Mouse (Mus musculus): Measurements from ENCODE around the gene Olfr963. TPM values are rescaled to one million over a fixed set of nuclear protein-coding genes. Genes with fewer than 3 reads are reported as not detected.
"Not testable (repeated sequence)": the region's sequence is repeated elsewhere in the genome, so short reads cannot be mapped to it uniquely, and the experiment has no call there.

The Olfr963 gene
- polyA plus RNA-seq, 1 experiment from 2014 or later, result not detected

DNA sequence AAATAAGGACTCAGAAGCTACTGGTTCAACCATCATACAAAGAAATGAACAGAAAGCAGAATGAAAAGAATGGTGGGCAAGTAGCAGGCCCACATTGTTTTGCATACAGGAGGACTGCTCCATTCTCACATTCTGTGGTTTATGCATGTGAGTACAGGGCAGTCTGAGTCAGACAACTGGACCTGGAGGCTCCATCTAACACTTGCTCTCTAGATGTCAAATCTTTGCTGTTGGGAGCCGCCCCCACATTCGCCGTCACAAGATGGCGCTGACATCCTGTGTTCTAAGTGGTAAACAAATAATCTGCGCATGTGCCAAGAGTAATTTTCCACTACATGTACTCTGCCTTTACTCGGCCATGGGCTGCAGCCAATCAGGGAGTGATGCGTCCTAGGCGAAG lies 34.1 kb downstream of the Olfr963 start:
- H3K9me3 ChIP-seq; H3K27ac ChIP-seq; H3K4me3 ChIP-seq (replicated peaks); H3K9ac ChIP-seq; ATAC-seq (ENCODE audit: low FRiP score); H3K27me3 ChIP-seq; H3K4me1 ChIP-seq; H3K36me3 ChIP-seq (replicated peaks); H3K4me2 ChIP-seq: not testable (repeated sequence)
- 87% methylated on average over 8 of the region's 8 CpGs for WGBS

DNA sequence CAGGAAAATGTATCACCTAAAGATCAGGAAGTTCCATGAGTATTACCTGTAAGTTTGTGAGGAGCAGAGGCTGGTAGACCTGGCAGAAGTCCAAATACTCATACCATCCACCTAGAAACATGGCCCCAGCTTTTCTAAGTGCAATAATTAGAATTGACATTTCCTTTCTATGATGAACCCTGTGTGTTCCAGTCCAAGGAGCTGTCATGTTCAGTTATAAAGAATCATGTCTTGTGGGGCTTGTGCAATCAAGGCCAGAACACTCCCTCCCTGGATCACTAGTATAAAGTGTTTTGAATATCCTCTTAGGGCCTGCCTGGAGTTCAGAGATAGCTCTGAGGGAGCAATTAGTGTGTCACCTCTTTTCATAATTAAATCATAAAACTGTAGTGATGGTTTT lies 40.0 kb downstream of the Olfr963 start, which contains the start of gene Olfr149:
Olfr149 (minus strand) TSS at position 101 of the 400 bp plus-strand sequence.
- Histone ChIP-seq H3K4me3 (replicated peaks) (no peak within 1 kb of the TSS), H3K36me3 (replicated peaks) (no peaks in the 10 kb centered on the region), H3K27me3 (no peaks in the 10 kb centered on the region), H3K27ac (no peak within 1 kb of the TSS), H3K4me1 (no peaks in the 10 kb centered on the region), H3K9me3 (no peaks in the 10 kb centered on the region), H3K9ac (no peak within 1 kb of the TSS), H3K4me2 (no peak within 1 kb of the TSS)
- ATAC-seq (ENCODE audit: low FRiP score), result no peak

DNA sequence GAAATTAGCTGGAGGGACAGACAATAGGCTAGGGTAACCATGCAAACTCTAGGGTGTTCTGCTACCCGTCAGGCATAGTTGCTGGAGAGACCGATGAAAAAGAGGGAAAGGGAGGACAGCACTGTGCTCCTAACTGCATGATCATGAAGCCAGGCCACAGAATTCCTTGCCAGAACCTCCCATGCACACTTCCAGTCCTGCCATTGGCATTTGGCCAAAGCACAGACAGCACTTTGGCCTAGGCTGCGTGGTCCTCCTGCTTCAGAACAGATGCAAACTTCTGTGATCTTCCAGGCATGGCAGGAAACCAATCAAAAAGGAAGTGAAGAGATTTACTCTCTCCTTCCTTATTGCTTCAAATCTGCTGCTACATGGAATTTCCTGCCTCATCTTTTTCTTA lies 42.0 kb downstream of the Olfr963 start:
- WGBS, result 81% methylated on average over 3 of the region's 3 CpGs
- no peak for ATAC-seq (ENCODE audit: low FRiP score)
- H3K9ac ChIP-seq, result no peak overlapping the region
- no peak overlapping the region for H3K4me2 ChIP-seq
- no peaks in the 10 kb centered on the region for H3K9me3 ChIP-seq
- no peaks in the 10 kb centered on the region for H3K36me3 ChIP-seq (replicated peaks)
- no peak overlapping the region for H3K4me3 ChIP-seq (replicated peaks)
- H3K4me1 ChIP-seq, result no peaks in the 10 kb centered on the region
- H3K27me3 ChIP-seq, result no peaks in the 10 kb centered on the region
- H3K27ac ChIP-seq, result no peak overlapping the region

DNA sequence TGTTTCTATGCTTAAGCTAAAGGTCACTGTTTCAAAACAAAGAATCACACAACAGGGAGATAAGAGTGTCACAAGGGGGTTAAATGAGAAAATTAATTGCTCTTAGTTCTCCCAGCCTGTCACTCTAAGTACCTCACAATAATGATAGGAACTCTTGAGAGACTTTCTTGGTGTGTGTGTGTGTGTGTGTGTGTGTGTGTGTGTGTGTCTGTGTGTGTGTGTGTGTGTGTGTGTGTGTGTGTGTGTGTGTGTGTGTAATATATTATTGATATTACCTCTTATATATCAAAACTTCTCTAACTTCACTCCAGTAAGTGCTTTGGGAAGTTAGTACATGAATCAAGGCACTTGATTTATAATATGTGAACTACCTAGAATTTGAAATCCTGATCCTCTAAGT lies 44.0 kb downstream of the Olfr963 start, which contains the start of gene Olfr965:
Olfr965 (plus strand) TSS at position 301 of the 400 bp plus-strand sequence.
- Histone ChIP-seq H3K27me3 (no peaks in the 10 kb centered on the region), H3K4me3 (replicated peaks) (no peak within 1 kb of the TSS), H3K4me2 (no peak within 1 kb of the TSS), H3K9ac (no peak within 1 kb of the TSS), H3K27ac (no peak within 1 kb of the TSS), H3K4me1 (no peaks in the 10 kb centered on the region), H3K9me3 (no peaks in the 10 kb centered on the region), H3K36me3 (replicated peaks) (no peaks in the 10 kb centered on the region)
- ATAC-seq (ENCODE audit: low FRiP score), result no peak

Other genes with a start within 250 kb of the Olfr963 start
- gene Olfr952, start 240.1 kb upstream of the Olfr963 start, polyA plus RNA-seq (2016; fragmentation: Nextera tagmentation; extraction: Ambion mirVana), result not detected in 2 replicates
- not detected in 2 replicates for gene Olfr954, start 210.5 kb upstream of the Olfr963 start, polyA plus RNA-seq (2016; fragmentation: Nextera tagmentation; extraction: Ambion mirVana)
- not detected in 2 replicates for gene Olfr955, start 195.3 kb upstream of the Olfr963 start, polyA plus RNA-seq (2016; fragmentation: Nextera tagmentation; extraction: Ambion mirVana)
- not detected in 2 replicates for gene Olfr44, start 173.2 kb upstream of the Olfr963 start, polyA plus RNA-seq (2016; fragmentation: Nextera tagmentation; extraction: Ambion mirVana)
- gene Olfr957, start 151.4 kb upstream of the Olfr963 start, polyA plus RNA-seq (2016; fragmentation: Nextera tagmentation; extraction: Ambion mirVana), result 0.13 TPM in 1 of 2 replicates, not detected in the other
- gene Olfr958, start 113.2 kb upstream of the Olfr963 start, polyA plus RNA-seq (2016; fragmentation: Nextera tagmentation; extraction: Ambion mirVana), result not detected in 2 replicates
- gene Olfr959, start 91.6 kb upstream of the Olfr963 start, polyA plus RNA-seq (2016; fragmentation: Nextera tagmentation; extraction: Ambion mirVana), result not detected in 2 replicates
- 23.6 and 24.7 TPM in 2 replicates for gene AW551984, start 62.8 kb upstream of the Olfr963 start, polyA plus RNA-seq (2016; fragmentation: Nextera tagmentation; extraction: Ambion mirVana)
- gene Olfr148, start 56.5 kb upstream of the Olfr963 start, polyA plus RNA-seq (2016; fragmentation: Nextera tagmentation; extraction: Ambion mirVana), result not detected in 2 replicates
- gene Olfr960, start 45.8 kb upstream of the Olfr963 start, polyA plus RNA-seq (2016; fragmentation: Nextera tagmentation; extraction: Ambion mirVana), result not detected in 2 replicates
- not detected in 2 replicates for gene Olfr961, start 22.1 kb upstream of the Olfr963 start, polyA plus RNA-seq (2016; fragmentation: Nextera tagmentation; extraction: Ambion mirVana)
- gene Olfr149, start 39.9 kb downstream of the Olfr963 start, polyA plus RNA-seq (2016; fragmentation: Nextera tagmentation; extraction: Ambion mirVana), result not detected in 2 replicates
- not detected in 2 replicates for gene Olfr965, start 44.1 kb downstream of the Olfr963 start, polyA plus RNA-seq (2016; fragmentation: Nextera tagmentation; extraction: Ambion mirVana)
- not detected in 2 replicates for gene Olfr150, start 63.8 kb downstream of the Olfr963 start, polyA plus RNA-seq (2016; fragmentation: Nextera tagmentation; extraction: Ambion mirVana)
- not detected in 2 replicates for gene Olfr967, start 79.0 kb downstream of the Olfr963 start, polyA plus RNA-seq (2016; fragmentation: Nextera tagmentation; extraction: Ambion mirVana)
- gene Olfr968, start 116.0 kb downstream of the Olfr963 start, polyA plus RNA-seq (2016; fragmentation: Nextera tagmentation; extraction: Ambion mirVana), result not detected in 2 replicates
- gene Olfr969, start 123.7 kb downstream of the Olfr963 start, polyA plus RNA-seq (2016; fragmentation: Nextera tagmentation; extraction: Ambion mirVana), result not detected in 2 replicates
- not detected in 2 replicates for gene Olfr970, start 141.7 kb downstream of the Olfr963 start, polyA plus RNA-seq (2016; fragmentation: Nextera tagmentation; extraction: Ambion mirVana)
- gene Olfr971, start 169.7 kb downstream of the Olfr963 start, polyA plus RNA-seq (2016; fragmentation: Nextera tagmentation; extraction: Ambion mirVana), result not detected in 2 replicates
- gene Olfr972, start 199.2 kb downstream of the Olfr963 start, polyA plus RNA-seq (2016; fragmentation: Nextera tagmentation; extraction: Ambion mirVana), result not detected in 2 replicates
- gene Olfr229, start 240.1 kb downstream of the Olfr963 start, polyA plus RNA-seq (2016; fragmentation: Nextera tagmentation; extraction: Ambion mirVana), result not detected in 2 replicates

All from forebrain, embryonic 12.5 days (tissue).